Mouse (Mus musculus): ENCODE measurements around the gene Dpm3. TPM values are rescaled to one million over a fixed set of nuclear protein-coding genes. Genes with fewer than 3 reads are reported as not detected.

Dpm3 gene
- polyA plus RNA-seq, 1 experiment from 2014 or later, result 82.9 TPM

DNA sequence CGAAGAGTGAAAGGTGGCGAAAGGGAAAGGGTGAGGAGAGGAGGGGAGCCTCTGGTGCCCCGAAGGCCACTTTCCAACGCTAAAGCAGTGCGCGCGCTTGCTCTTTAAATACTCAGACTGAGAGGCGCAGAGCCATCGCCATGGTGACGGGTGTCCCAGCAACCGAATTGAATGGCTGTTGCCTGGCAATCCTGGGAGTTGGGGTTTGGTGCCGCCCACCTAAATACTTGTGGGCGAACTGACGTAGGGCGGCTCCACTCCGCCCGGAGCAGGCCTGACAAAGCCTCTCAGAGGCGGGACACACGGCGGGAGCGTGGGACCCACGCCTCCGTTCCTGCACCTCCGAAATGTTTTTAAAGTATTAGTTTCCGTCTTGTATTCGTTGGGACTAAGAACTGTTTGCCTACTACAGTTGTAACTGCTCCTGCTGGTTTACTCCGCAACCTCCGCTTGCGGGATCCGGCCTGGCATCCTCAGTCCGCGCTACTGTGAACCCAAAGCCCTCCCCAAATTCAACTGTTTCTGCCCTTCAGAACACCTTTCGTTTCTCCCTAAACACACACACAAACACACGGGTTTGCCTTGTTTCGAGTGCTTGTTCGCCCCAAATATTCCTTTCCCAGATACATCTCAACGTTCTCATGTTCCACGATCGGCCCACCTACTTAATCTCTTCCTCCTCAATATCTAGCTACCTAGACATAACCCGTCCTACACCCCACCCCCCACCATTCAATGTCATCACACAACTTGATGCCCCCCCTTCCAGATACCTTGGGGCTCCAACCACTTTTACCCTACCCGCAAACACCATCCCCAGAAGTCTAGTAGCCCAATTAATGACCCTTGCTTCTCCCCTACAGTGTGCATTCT lies 31.6 kb upstream of the Dpm3 start:
- peaks cover 18% of the 10 kb centered on the region for H3K4me1 ChIP-seq (replicated peaks; ENCODE audit: control insufficient read depth, insufficient read depth, low read length)
- 2% methylated on average over 41 of the region's 41 CpGs for WGBS
- peak; percentile 99 for DNase-seq (ENCODE audit: low spot score)

DNA sequence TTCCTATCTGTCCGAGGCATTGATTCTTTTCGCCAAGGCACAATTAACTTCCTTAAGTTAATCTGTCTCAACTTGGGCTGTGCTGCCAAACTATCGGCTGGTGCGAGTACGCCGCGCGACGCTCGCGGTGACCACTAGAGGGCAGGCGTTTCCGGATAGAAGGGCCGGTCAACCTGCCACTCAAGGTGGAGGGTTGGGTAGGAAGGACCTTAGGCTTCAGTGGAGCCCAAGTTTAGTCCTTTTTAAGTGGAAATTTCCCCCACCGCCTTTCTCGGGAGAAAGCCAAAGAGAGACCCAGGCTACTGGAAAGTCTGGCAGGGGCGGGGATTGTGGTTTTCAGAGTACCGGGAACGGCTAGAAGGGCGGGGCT lies 31.0 kb upstream of the Dpm3 start:
- DNase-seq (ENCODE audit: low spot score) (peak; percentile 94), ATAC-seq (ENCODE audit: low FRiP score) (peak; percentile 20; the same call in 1 of the 2 replicates)
- no peaks in the 10 kb centered on the region for H3K9me3 ChIP-seq (ENCODE audit: control insufficient read depth, low read length)
- 0% methylated on average over 20 of the region's 20 CpGs for WGBS
- H3K36me3 ChIP-seq (ENCODE audit: control insufficient read depth, insufficient read depth, low read length), result peaks cover 4% of the 10 kb centered on the region; the same call in 1 of the 2 replicates
- H3K27me3 ChIP-seq (ENCODE audit: control insufficient read depth, insufficient read depth, low read length), result 0 out of 2 replicates have a peak, but pooled peaks cover 2% of the 10 kb centered on the region
- peak overlapping the region; percentile 84 for H3K27ac ChIP-seq (ENCODE audit: low read depth, low read length)
- H3K4me1 ChIP-seq (replicated peaks; ENCODE audit: control insufficient read depth, insufficient read depth, low read length), result peaks cover 18% of the 10 kb centered on the region
- peak overlapping the region; percentile 84 for H3K4me2 ChIP-seq (replicated peaks; ENCODE audit: low read depth, low read length)
- H3K4me3 ChIP-seq (ENCODE audit: low read depth, low read length), result peak overlapping the region; percentile 84
- H3K9ac ChIP-seq (ENCODE audit: low read depth, low read length), result peak overlapping the region; percentile 83

More for the DNA sequence above, 31.6 kb upstream of the Dpm3 start:
- Histone ChIP-seq H3K4me3 (ENCODE audit: low read depth, low read length) (peak overlapping the region; percentile 84), H3K36me3 (ENCODE audit: control insufficient read depth, insufficient read depth, low read length) (peaks cover 4% of the 10 kb centered on the region; the same call in 1 of the 2 replicates), H3K4me2 (replicated peaks; ENCODE audit: low read depth, low read length) (peak overlapping the region; percentile 84), H3K9ac (ENCODE audit: low read depth, low read length) (peak overlapping the region; percentile 83), H3K27me3 (ENCODE audit: control insufficient read depth, insufficient read depth, low read length) (0 out of 2 replicates have a peak, but pooled peaks cover 2% of the 10 kb centered on the region), H3K9me3 (ENCODE audit: control insufficient read depth, low read length) (no peaks in the 10 kb centered on the region), H3K27ac (ENCODE audit: low read depth, low read length) (peak overlapping the region; percentile 84)
- ATAC-seq (ENCODE audit: low FRiP score), result peak; percentile 76

DNA sequence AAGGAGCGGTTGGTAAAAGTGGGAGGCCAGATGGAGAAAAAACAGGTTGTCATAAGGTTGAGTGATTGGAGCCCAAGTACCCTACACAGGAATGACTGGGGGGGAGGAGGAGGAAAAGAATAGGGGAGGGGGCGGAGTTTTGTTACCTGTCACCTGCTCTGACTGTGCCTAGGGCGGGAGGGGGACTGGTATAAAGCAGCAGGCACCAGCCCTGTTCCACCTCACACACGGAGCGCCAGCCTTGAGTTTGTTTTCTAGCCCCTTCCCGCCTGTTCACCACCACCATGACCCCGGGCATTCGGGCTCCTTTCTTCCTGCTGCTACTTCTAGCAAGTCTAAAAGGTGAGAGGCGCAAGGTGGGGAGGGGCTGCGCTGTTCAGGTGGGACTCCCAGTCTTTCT lies 30.3 kb upstream of the Dpm3 start, which contains the start of gene Muc1:
Gene Muc1 (plus strand): TSS at position 222 of the 400 bp plus-strand sequence.
- peaks cover 2% of the 10 kb centered on the region; the same call in 1 of the 2 replicates for H3K36me3 ChIP-seq (ENCODE audit: control insufficient read depth, insufficient read depth, low read length)
- no peaks in the 10 kb centered on the region for H3K9me3 ChIP-seq (ENCODE audit: control insufficient read depth, low read length)
- peak within 1 kb of the TSS; percentile 83 for H3K9ac ChIP-seq (ENCODE audit: low read depth, low read length)
- ATAC-seq (ENCODE audit: low FRiP score), result no peak
- H3K27ac ChIP-seq (ENCODE audit: low read depth, low read length), result peak within 1 kb of the TSS; percentile 84
- peaks cover 14% of the 10 kb centered on the region for H3K4me1 ChIP-seq (replicated peaks; ENCODE audit: control insufficient read depth, insufficient read depth, low read length)
- peak within 1 kb of the TSS; percentile 84 for H3K4me3 ChIP-seq (ENCODE audit: low read depth, low read length)
- no peak for DNase-seq (ENCODE audit: low spot score)
- H3K27me3 ChIP-seq (ENCODE audit: control insufficient read depth, insufficient read depth, low read length), result 0 out of 2 replicates have a peak, but pooled peaks cover 2% of the 10 kb centered on the region
- WGBS, result 37% methylated on average over 8 of the region's 10 CpGs
- H3K4me2 ChIP-seq (replicated peaks; ENCODE audit: low read depth, low read length), result peak within 1 kb of the TSS; percentile 84

DNA sequence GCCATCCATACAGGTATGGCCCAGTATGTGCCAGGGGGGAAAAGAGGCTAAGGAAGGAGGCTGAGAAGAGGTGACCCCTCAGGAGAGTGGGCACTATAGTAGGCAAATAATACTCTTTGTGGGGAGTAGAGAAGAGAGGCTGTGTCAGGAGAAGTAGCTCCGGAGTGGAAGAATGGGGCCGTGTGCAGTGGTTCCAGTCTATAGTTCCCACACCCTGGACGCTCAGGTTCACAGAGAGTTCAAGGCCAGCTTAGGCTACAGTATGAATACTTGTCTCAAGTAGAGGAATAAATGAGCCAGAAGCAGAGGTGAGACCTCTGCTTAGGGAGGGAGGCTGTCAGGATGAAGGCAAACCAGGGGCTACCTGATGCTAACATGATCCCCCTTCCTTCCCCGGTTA lies 29.9 kb upstream of the Dpm3 start:
- no peak overlapping the region for H3K4me3 ChIP-seq (ENCODE audit: low read depth, low read length)
- peaks cover 10% of the 10 kb centered on the region for H3K4me1 ChIP-seq (replicated peaks; ENCODE audit: control insufficient read depth, insufficient read depth, low read length)
- H3K9ac ChIP-seq (ENCODE audit: low read depth, low read length), result no peak overlapping the region
- WGBS, result 58% methylated on average over 4 of the region's 4 CpGs
- ATAC-seq (ENCODE audit: low FRiP score) (no peak), DNase-seq (ENCODE audit: low spot score) (no peak)
- no peak overlapping the region for H3K4me2 ChIP-seq (replicated peaks; ENCODE audit: low read depth, low read length)
- H3K9me3 ChIP-seq (ENCODE audit: control insufficient read depth, low read length), result no peaks in the 10 kb centered on the region
- no peaks in the 10 kb centered on the region for H3K36me3 ChIP-seq (ENCODE audit: control insufficient read depth, insufficient read depth, low read length)
- H3K27ac ChIP-seq (ENCODE audit: low read depth, low read length), result no peak overlapping the region
- 0 out of 2 replicates have a peak, but pooled peaks cover 2% of the 10 kb centered on the region for H3K27me3 ChIP-seq (ENCODE audit: control insufficient read depth, insufficient read depth, low read length)

DNA sequence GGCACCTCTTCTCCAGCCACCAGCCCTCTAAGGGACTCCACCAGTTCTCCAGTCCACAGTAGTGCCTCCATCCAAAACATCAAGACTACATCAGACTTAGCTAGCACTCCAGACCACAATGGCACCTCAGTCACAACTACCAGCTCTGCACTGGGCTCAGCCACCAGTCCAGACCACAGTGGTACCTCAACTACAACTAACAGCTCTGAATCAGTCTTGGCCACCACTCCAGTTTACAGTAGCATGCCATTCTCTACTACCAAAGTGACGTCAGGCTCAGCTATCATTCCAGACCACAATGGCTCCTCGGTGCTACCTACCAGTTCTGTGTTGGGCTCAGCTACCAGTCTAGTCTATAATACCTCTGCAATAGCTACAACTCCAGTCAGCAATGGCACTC lies 28.6 kb upstream of the Dpm3 start:
- Histone ChIP-seq H3K9me3 (ENCODE audit: control insufficient read depth, low read length) (no peaks in the 10 kb centered on the region), H3K4me2 (replicated peaks; ENCODE audit: low read depth, low read length) (no peak overlapping the region), H3K9ac (ENCODE audit: low read depth, low read length) (no peak overlapping the region), H3K4me1 (replicated peaks; ENCODE audit: control insufficient read depth, insufficient read depth, low read length) (peaks cover 9% of the 10 kb centered on the region; the same call in 1 of the 2 replicates), H3K27ac (ENCODE audit: low read depth, low read length) (no peak overlapping the region), H3K4me3 (ENCODE audit: low read depth, low read length) (no peak overlapping the region), H3K27me3 (ENCODE audit: control insufficient read depth, insufficient read depth, low read length) (no peaks in the 10 kb centered on the region), H3K36me3 (ENCODE audit: control insufficient read depth, insufficient read depth, low read length) (no peaks in the 10 kb centered on the region)
- 89% methylated on average over 2 of the region's 2 CpGs for WGBS
- DNase-seq (ENCODE audit: low spot score) (no peak), ATAC-seq (ENCODE audit: low FRiP score) (no peak)

DNA sequence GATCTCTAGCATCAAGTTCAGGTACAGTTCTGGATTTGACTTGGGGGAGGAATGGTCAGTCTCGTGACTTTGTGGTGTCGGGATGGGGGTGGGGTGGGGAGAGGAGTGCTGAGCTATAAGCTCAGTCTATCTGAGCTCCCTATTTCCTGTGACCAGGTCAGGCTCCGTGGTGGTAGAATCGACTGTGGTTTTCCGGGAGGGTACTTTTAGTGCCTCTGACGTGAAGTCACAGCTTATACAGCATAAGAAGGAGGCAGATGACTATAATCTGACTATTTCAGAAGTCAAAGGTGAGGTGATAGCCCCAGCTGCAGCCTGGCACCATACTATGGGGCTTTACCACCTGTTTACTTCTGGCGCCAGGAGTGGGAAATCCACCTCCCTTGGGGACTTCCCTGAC lies 27.8 kb upstream of the Dpm3 start:
- Histone ChIP-seq H3K36me3 (ENCODE audit: control insufficient read depth, insufficient read depth, low read length) (no peaks in the 10 kb centered on the region), H3K4me3 (ENCODE audit: low read depth, low read length) (no peak overlapping the region), H3K9ac (ENCODE audit: low read depth, low read length) (no peak overlapping the region), H3K27me3 (ENCODE audit: control insufficient read depth, insufficient read depth, low read length) (no peaks in the 10 kb centered on the region), H3K9me3 (ENCODE audit: control insufficient read depth, low read length) (no peaks in the 10 kb centered on the region), H3K4me1 (replicated peaks; ENCODE audit: control insufficient read depth, insufficient read depth, low read length) (peaks cover 7% of the 10 kb centered on the region; the same call in 1 of the 2 replicates), H3K4me2 (replicated peaks; ENCODE audit: low read depth, low read length) (no peak overlapping the region), H3K27ac (ENCODE audit: low read depth, low read length) (no peak overlapping the region)
- DNase-seq (ENCODE audit: low spot score), result no peak
- ATAC-seq (ENCODE audit: low FRiP score), result no peak
- WGBS, result 75% methylated on average over 7 of the region's 7 CpGs

DNA sequence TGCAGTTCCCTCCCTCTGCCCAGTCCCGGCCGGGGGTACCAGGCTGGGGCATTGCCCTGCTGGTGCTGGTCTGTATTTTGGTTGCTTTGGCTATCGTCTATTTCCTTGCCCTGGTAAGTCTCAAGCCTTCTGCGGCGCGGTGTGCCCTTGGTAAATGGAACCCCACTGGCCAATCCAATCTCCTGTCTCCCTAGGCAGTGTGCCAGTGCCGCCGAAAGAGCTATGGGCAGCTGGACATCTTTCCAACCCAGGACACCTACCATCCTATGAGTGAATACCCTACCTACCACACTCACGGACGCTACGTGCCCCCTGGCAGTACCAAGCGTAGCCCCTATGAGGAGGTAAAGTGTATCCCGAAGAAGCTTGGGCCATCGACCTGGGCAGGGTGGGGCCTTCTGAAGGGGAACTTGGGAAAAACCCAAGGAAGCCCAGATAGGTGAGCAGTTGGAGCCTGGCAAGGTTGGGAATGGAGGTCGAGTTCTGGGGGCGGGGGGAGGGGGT lies 27.3 kb upstream of the Dpm3 start:
- Histone ChIP-seq H3K4me2 (replicated peaks; ENCODE audit: low read depth, low read length) (no peak overlapping the region), H3K27ac (ENCODE audit: low read depth, low read length) (no peak overlapping the region), H3K4me3 (ENCODE audit: low read depth, low read length) (no peak overlapping the region), H3K27me3 (ENCODE audit: control insufficient read depth, insufficient read depth, low read length) (no peaks in the 10 kb centered on the region), H3K9ac (ENCODE audit: low read depth, low read length) (no peak overlapping the region), H3K4me1 (replicated peaks; ENCODE audit: control insufficient read depth, insufficient read depth, low read length) (peaks cover 7% of the 10 kb centered on the region; the same call in 1 of the 2 replicates), H3K9me3 (ENCODE audit: control insufficient read depth, low read length) (no peaks in the 10 kb centered on the region), H3K36me3 (ENCODE audit: control insufficient read depth, insufficient read depth, low read length) (no peaks in the 10 kb centered on the region)
- DNase-seq (ENCODE audit: low spot score) (no peak), ATAC-seq (ENCODE audit: low FRiP score) (no peak)
- 79% methylated on average over 16 of the region's 16 CpGs for WGBS

DNA sequence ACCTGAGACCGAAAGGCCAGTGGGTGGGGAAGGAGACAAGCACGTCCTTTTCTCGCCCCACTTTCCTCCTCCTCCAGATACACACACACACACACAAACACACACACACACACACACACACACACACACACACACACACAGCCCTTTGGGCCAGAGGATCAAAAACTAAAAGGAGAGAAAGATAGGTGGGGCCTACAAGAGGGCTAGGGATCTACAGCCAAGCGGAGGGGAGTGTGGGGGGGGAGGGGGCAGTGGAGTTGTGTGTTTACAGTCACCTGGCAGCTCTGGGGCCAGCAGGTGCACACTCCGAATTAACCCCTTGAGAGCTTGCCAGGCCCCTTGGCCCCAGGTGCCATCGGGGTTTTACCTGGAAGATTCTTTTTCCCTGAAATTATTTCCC lies 26.5 kb upstream of the Dpm3 start:
- Histone ChIP-seq H3K27me3 (ENCODE audit: control insufficient read depth, insufficient read depth, low read length) (no peaks in the 10 kb centered on the region), H3K4me1 (replicated peaks; ENCODE audit: control insufficient read depth, insufficient read depth, low read length) (peaks cover 5% of the 10 kb centered on the region; the same call in 1 of the 2 replicates), H3K4me2 (replicated peaks; ENCODE audit: low read depth, low read length) (no peak overlapping the region), H3K9ac (ENCODE audit: low read depth, low read length) (no peak overlapping the region), H3K4me3 (ENCODE audit: low read depth, low read length) (no peak overlapping the region), H3K27ac (ENCODE audit: low read depth, low read length) (no peak overlapping the region), H3K36me3 (ENCODE audit: control insufficient read depth, insufficient read depth, low read length) (no peaks in the 10 kb centered on the region), H3K9me3 (ENCODE audit: control insufficient read depth, low read length) (no peaks in the 10 kb centered on the region)
- DNase-seq (ENCODE audit: low spot score) (no peak), ATAC-seq (ENCODE audit: low FRiP score) (no peak)
- WGBS, result 70% methylated on average over 6 of the region's 6 CpGs
